Mouse (Mus musculus) hindbrain, embryonic 13.5 days (tissue): Measurements from ENCODE around the gene Srd5a3. TPM values are rescaled to one million over a fixed set of nuclear protein-coding genes. Genes with fewer than 3 reads are reported as not detected.

Experiments used
- ATAC-seq: fragments of 200-750 bp; cut with Nextera tagmentation; 2 replicates; pipeline ENCODE4 v1.8.0; 2017; ENCODE audit warnings: moderate TSS enrichment; ENCODE audit not compliant: low FRiP score
- H3K27ac ChIP-seq: fragments of 300-500 bp; sonication (generic); 2 replicates; pipeline ENCODE4 v1.5.1; 2015; ENCODE audit warnings: inconsistent platforms, mild to moderate bottlenecking, moderate library complexity
- H3K27me3 ChIP-seq: fragments of 300-500 bp; sonication (generic); 2 replicates; pipeline ENCODE4 v1.6.1; 2015; ENCODE audit warnings: mild to moderate bottlenecking, inconsistent platforms
- H3K36me3 ChIP-seq: fragments of 300-500 bp; sonication (generic); 2 replicates; pipeline ENCODE4 v1.6.1; 2015; ENCODE audit warnings: mild to moderate bottlenecking, inconsistent platforms
- H3K4me1 ChIP-seq: fragments of 300-500 bp; sonication (generic); replicated peaks from 2 replicates; pipeline ENCODE4 v1.6.1; 2015; ENCODE audit warnings: inconsistent platforms
- H3K4me2 ChIP-seq: fragments of 300-500 bp; sonication (generic); 2 replicates; pipeline ENCODE4 v1.6.1; 2015; ENCODE audit warnings: inconsistent platforms, mild to moderate bottlenecking, moderate library complexity
- H3K4me3 ChIP-seq: fragments of 300-500 bp; sonication (generic); 2 replicates; pipeline ENCODE4 v1.5.1; 2015; ENCODE audit warnings: mild to moderate bottlenecking, inconsistent platforms
- H3K9ac ChIP-seq: fragments of 300-500 bp; sonication (generic); 2 replicates; pipeline ENCODE4 v1.6.1; 2015; ENCODE audit warnings: mild to moderate bottlenecking, inconsistent platforms
- H3K9me3 ChIP-seq: fragments of 300-500 bp; sonication (generic); 2 replicates; pipeline ENCODE4 v1.6.1; 2016; ENCODE audit warnings: inconsistent platforms
- WGBS: fragments of 180-500 bp; shearing (Covaris S2); methylation state at CpG from one replicate; pipeline ENCODE4 v1.1.7; 2015; 5-methylcytosine and 5-hydroxymethylcytosine counted together
- polyA plus RNA-seq: library from polyadenylated mRNA; unstranded; fragments of >200 nt; fragmentation: Nextera tagmentation; extraction: Ambion mirVana; gene quantifications from 2 replicates; pipeline ENCODE4 v1.2.1, GENCODE M21; 2015

The Srd5a3 gene
- polyA plus RNA-seq, 1 experiment from 2014 or later, result 17.1 TPM

- no peaks in the 10 kb centered on the region for H3K36me3 ChIP-seq
- ATAC-seq, result no peak
- H3K4me3 ChIP-seq, result no peak overlapping the region
- H3K4me2 ChIP-seq, result no peak overlapping the region
- peaks cover 10% of the 10 kb centered on the region for H3K4me1 ChIP-seq
- 93% methylated on average over 5 of the region's 5 CpGs for WGBS
- no peaks in the 10 kb centered on the region for H3K9me3 ChIP-seq
- no peak overlapping the region for H3K9ac ChIP-seq
- no peaks in the 10 kb centered on the region for H3K27me3 ChIP-seq
- H3K27ac ChIP-seq, result no peak overlapping the region
Measured at GRCm38 (mm10) chr5:76179791-76180190, 39.7 kb downstream of the Srd5a3 start.

DNA sequence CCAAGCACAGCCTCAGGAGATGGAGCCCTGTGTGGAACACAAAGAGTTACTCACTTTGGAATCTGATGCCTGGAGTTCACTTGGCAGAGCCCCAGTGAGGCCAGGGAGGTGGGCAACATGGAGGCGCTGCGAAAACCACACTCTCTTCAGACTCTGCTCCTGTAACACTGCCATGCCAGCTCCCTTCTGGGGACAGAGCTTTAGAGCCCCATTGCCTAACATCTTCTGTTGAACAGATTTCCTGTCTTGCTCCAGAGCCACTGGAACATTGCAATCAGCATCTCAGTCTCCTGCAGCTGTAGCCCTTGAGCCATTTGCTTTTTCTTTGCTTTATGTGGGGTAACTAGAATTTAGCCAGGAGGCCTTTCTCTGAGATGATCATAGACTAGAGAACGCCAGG, 42.3 kb downstream of the Srd5a3 start:
- Histone ChIP-seq H3K9ac (no peak overlapping the region), H3K36me3 (peaks cover 5% of the 10 kb centered on the region; the same call in 1 of the 2 replicates), H3K4me3 (no peak overlapping the region), H3K27ac (no peak overlapping the region), H3K27me3 (no peaks in the 10 kb centered on the region), H3K4me1 (peaks cover 26% of the 10 kb centered on the region), H3K9me3 (no peaks in the 10 kb centered on the region), H3K4me2 (no peak overlapping the region; the same call in 1 of the 2 replicates)
- 71% methylated on average over 3 of the region's 3 CpGs for WGBS
- no peak for ATAC-seq

DNA sequence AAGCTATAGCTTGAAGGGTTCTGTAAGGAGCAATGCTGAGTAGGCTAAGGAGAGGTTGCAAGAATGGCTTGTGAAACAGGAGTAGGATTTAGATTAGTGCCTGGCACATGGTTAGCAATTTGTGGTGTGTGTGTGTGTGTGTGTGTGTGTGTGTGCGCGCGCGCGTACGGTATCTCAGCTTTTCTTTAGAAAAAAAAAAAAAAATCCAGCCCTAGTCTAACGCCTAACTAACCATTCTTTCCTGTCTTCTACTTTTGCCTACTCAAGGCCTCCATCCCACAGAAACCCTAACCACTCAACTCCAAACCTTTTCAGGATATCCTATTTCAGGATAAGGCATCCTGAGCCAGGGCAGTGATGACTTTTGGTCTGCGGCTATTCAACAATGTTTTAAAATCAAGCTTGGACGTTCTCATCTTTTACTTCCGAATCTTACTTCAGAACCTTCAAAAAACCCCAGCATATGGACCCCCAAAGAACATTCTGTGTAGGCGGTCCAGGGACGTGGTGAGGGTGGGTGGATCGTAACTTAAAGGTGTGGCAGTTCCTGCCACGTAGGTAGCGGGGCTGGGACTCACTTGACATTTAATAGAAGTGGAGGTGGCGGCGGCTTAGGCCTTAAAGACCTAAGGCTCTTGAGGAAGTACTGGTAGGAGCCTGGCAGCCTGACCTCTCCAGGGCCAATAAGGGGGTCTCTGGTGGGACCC, 43.1 kb downstream of the Srd5a3 start:
- WGBS, result 39% methylated on average over 17 of the region's 17 CpGs
- Histone ChIP-seq H3K27me3 (no peaks in the 10 kb centered on the region), H3K27ac (peak overlapping the region; percentile 98), H3K4me1 (peaks cover 33% of the 10 kb centered on the region), H3K36me3 (peaks cover 5% of the 10 kb centered on the region; the same call in 1 of the 2 replicates), H3K9ac (peak overlapping the region; percentile 95), H3K4me2 (peak overlapping the region; percentile 77), H3K9me3 (no peaks in the 10 kb centered on the region), H3K4me3 (peak overlapping the region; percentile 93)
- ATAC-seq, result no peak

DNA sequence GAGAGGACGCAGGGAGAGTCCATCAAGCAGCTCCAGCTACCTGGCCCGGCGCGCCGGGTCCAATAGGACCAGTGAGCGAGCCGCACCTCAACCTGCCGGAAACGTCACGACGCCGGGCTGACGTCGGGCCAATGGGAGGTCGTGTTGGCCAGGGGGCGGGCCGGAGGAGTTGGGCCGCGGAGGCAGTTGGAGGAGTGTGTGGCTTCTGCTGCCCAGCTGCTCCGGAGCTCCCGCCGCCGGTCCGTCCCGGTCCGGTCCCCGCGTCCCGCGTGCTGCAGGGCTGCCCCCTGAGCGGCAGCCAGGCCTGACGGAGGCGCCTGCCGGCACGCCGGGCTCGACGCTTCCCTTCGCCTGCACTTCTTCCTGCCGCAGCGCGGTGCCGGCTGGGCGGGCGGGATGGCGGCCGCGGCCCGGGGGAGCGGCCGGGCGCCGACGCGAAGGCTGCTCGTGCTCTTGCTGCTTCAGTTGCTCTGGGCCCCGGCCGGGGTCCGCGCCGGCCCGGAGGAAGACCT, 43.7 kb downstream of the Srd5a3 start, which contains the start of gene Tmem165:
Tmem165 (plus strand) TSS at position 131 of the 512 bp plus-strand sequence.
- Histone ChIP-seq H3K36me3 (peaks cover 5% of the 10 kb centered on the region; the same call in 1 of the 2 replicates), H3K27ac (peak within 1 kb of the TSS; percentile 98), H3K4me3 (peak within 1 kb of the TSS; percentile 93), H3K9ac (peak within 1 kb of the TSS; percentile 95), H3K4me1 (peaks cover 33% of the 10 kb centered on the region), H3K27me3 (no peaks in the 10 kb centered on the region), H3K4me2 (peak within 1 kb of the TSS; percentile 77), H3K9me3 (no peaks in the 10 kb centered on the region)
- ATAC-seq, result peak; percentile 99
- whole genome bisulfite sequencing, result 0% methylated on average over 57 of the region's 62 CpGs

GRCm38 (mm10) chr5:76184286-76185080, 44.4 kb downstream of the Srd5a3 start:
- 5% methylated on average over 32 of the region's 38 CpGs for WGBS
- Histone ChIP-seq H3K4me2 (peak overlapping the region; percentile 77), H3K4me3 (peak overlapping the region; percentile 93), H3K27me3 (no peaks in the 10 kb centered on the region), H3K9me3 (no peaks in the 10 kb centered on the region), H3K36me3 (peaks cover 5% of the 10 kb centered on the region; the same call in 1 of the 2 replicates), H3K9ac (peak overlapping the region; percentile 95), H3K4me1 (peaks cover 36% of the 10 kb centered on the region), H3K27ac (peak overlapping the region; percentile 98)
- ATAC-seq, result peak; percentile 90

- no peaks in the 10 kb centered on the region for H3K27me3 ChIP-seq
- 87% methylated on average over 5 of the region's 5 CpGs for WGBS
- peaks cover 56% of the 10 kb centered on the region for H3K4me1 ChIP-seq
- H3K9me3 ChIP-seq, result no peaks in the 10 kb centered on the region
- H3K27ac ChIP-seq, result no peak overlapping the region
- peak overlapping the region; percentile 24; the same call in 1 of the 2 replicates for H3K9ac ChIP-seq
- peaks cover 10% of the 10 kb centered on the region; the same call in 1 of the 2 replicates for H3K36me3 ChIP-seq
- no peak overlapping the region for H3K4me3 ChIP-seq
- H3K4me2 ChIP-seq, result no peak overlapping the region
- ATAC-seq, result no peak
Measured at GRCm38 (mm10) chr5:76187885-76188284, 47.8 kb downstream of the Srd5a3 start.

GRCm38 (mm10) chr5:76190609-76191008, 50.5 kb downstream of the Srd5a3 start:
- H3K4me3 ChIP-seq, result no peak overlapping the region
- no peak overlapping the region for H3K9ac ChIP-seq
- H3K27me3 ChIP-seq, result no peaks in the 10 kb centered on the region
- no peak overlapping the region for H3K4me2 ChIP-seq
- H3K36me3 ChIP-seq, result peaks cover 11% of the 10 kb centered on the region; the same call in 1 of the 2 replicates
- no peak overlapping the region for H3K27ac ChIP-seq
- WGBS, result 95% methylated on average over 4 of the region's 4 CpGs
- peaks cover 44% of the 10 kb centered on the region for H3K4me1 ChIP-seq
- no peaks in the 10 kb centered on the region for H3K9me3 ChIP-seq
- no peak for ATAC-seq

GRCm38 (mm10) chr5:76193075-76193474, 53.0 kb downstream of the Srd5a3 start:
- H3K27ac ChIP-seq, result no peak overlapping the region
- no peak overlapping the region for H3K4me2 ChIP-seq
- H3K9ac ChIP-seq, result no peak overlapping the region
- no peak overlapping the region for H3K4me3 ChIP-seq
- H3K4me1 ChIP-seq, result peaks cover 29% of the 10 kb centered on the region
- peaks cover 15% of the 10 kb centered on the region; the same call in 1 of the 2 replicates for H3K36me3 ChIP-seq
- H3K27me3 ChIP-seq, result no peaks in the 10 kb centered on the region
- no peaks in the 10 kb centered on the region for H3K9me3 ChIP-seq
- ATAC-seq, result no peak

- Histone ChIP-seq H3K36me3 (peaks cover 18% of the 10 kb centered on the region; the same call in 1 of the 2 replicates), H3K4me2 (no peak overlapping the region), H3K4me1 (peaks cover 26% of the 10 kb centered on the region), H3K27me3 (no peaks in the 10 kb centered on the region), H3K4me3 (no peak overlapping the region), H3K27ac (no peak overlapping the region), H3K9me3 (no peaks in the 10 kb centered on the region), H3K9ac (no peak overlapping the region)
- WGBS, result 91% methylated on average over 6 of the region's 6 CpGs
- ATAC-seq, result no peak
Measured at GRCm38 (mm10) chr5:76194377-76194945, 54.4 kb downstream of the Srd5a3 start.

GRCm38 (mm10) chr5:76199346-76199745, 59.3 kb downstream of the Srd5a3 start:
- Histone ChIP-seq H3K4me3 (no peak overlapping the region), H3K27ac (no peak overlapping the region), H3K9ac (no peak overlapping the region), H3K27me3 (no peaks in the 10 kb centered on the region), H3K9me3 (no peaks in the 10 kb centered on the region), H3K36me3 (peaks cover 48% of the 10 kb centered on the region), H3K4me1 (no peaks in the 10 kb centered on the region), H3K4me2 (no peak overlapping the region)
- no peak for ATAC-seq
- WGBS, result 94% methylated on average over 13 of the region's 13 CpGs

GRCm38 (mm10) chr5:76203171-76203570, 63.1 kb downstream of the Srd5a3 start:
- WGBS, result 94% methylated on average over 3 of the region's 3 CpGs
- H3K4me1 ChIP-seq, result no peaks in the 10 kb centered on the region
- no peak overlapping the region for H3K27ac ChIP-seq
- no peak for ATAC-seq
- no peak overlapping the region for H3K4me3 ChIP-seq
- no peak overlapping the region for H3K4me2 ChIP-seq
- no peaks in the 10 kb centered on the region for H3K9me3 ChIP-seq
- peaks cover 73% of the 10 kb centered on the region for H3K36me3 ChIP-seq
- H3K27me3 ChIP-seq, result no peaks in the 10 kb centered on the region
- H3K9ac ChIP-seq, result no peak overlapping the region
